Mouse (Mus musculus): Measurements from ENCODE around the gene Pxt1. TPM values are rescaled to one million over a fixed set of nuclear protein-coding genes. Genes with fewer than 3 reads are reported as not detected.

Pxt1 gene
- polyA plus RNA-seq, 1 experiment from 2014 or later = 0.21 TPM

- H3K4me3 ChIP-seq (replicated peaks) = no peak overlapping the region
- H3K4me1 ChIP-seq = peaks cover 21% of the 10 kb centered on the region
- peaks cover 10% of the 10 kb centered on the region; the same call in 1 of the 2 replicates for H3K27me3 ChIP-seq
- WGBS = 85% methylated on average over 7 of the region's 7 CpGs
- no peak overlapping the region for H3K4me2 ChIP-seq
- no peaks in the 10 kb centered on the region for H3K9me3 ChIP-seq (replicated peaks)
- no peak overlapping the region for H3K27ac ChIP-seq
- ATAC-seq (replicated peaks; ENCODE audit: low FRiP score) = no peak
- no peaks in the 10 kb centered on the region for H3K36me3 ChIP-seq
- H3K9ac ChIP-seq = no peak overlapping the region
Observed at GRCm38 (mm10) chr17:28907959-28908358, 35.7 kb downstream of the Pxt1 start.

DNA sequence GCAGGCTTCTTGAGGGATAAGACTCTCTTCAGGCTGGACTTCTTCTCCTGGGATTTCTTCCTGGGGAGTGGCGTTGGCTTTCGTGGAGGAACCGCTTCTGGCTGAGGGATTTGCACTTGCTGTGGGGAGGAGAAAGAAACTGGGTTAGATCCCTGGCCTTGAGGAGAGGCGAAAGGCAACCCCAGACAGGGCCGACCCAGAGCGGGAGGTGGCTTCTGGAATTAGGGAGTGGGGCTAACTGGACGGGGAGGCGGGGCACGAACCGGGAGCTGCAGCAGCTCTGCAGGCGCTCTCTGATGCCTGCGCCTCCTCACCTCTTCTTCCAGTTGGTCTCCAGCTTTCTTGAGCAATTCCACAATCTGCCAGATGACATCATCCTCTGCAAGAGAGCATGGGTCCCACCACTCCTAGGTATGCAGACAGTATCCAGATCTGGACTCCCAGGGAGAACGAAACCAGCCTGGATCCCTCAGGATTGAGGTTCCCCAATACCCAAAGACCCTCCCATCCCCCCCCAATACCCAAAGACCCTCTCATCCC is 38.2 kb downstream of the Pxt1 start:
- no peak for ATAC-seq (replicated peaks; ENCODE audit: low FRiP score)

GRCm38 (mm10) chr17:28904546-28905376 is 38.9 kb downstream of the Pxt1 start:
- Histone ChIP-seq H3K27me3 (peaks cover 10% of the 10 kb centered on the region; the same call in 1 of the 2 replicates), H3K9me3 (replicated peaks) (no peaks in the 10 kb centered on the region; the same call in 1 of the 2 replicates), H3K4me3 (replicated peaks) (no peak overlapping the region), H3K36me3 (no peaks in the 10 kb centered on the region), H3K27ac (no peak overlapping the region), H3K9ac (no peak overlapping the region), H3K4me2 (no peak overlapping the region), H3K4me1 (peaks cover 16% of the 10 kb centered on the region)
- ATAC-seq (replicated peaks; ENCODE audit: low FRiP score) = 0 out of 2 replicates have a peak, but pooled peaks have one; percentile 46
- WGBS = 34% methylated on average over 23 of the region's 23 CpGs

More for the DNA sequence above, 38.2 kb downstream of the Pxt1 start:
- Histone ChIP-seq H3K4me1 (peaks cover 21% of the 10 kb centered on the region), H3K27ac (no peak overlapping the region), H3K4me2 (no peak overlapping the region), H3K36me3 (no peaks in the 10 kb centered on the region), H3K9me3 (replicated peaks) (no peaks in the 10 kb centered on the region; the same call in 1 of the 2 replicates), H3K4me3 (replicated peaks) (no peak overlapping the region), H3K9ac (no peak overlapping the region), H3K27me3 (peaks cover 10% of the 10 kb centered on the region; the same call in 1 of the 2 replicates)
- WGBS = 76% methylated on average over 13 of the region's 13 CpGs

DNA sequence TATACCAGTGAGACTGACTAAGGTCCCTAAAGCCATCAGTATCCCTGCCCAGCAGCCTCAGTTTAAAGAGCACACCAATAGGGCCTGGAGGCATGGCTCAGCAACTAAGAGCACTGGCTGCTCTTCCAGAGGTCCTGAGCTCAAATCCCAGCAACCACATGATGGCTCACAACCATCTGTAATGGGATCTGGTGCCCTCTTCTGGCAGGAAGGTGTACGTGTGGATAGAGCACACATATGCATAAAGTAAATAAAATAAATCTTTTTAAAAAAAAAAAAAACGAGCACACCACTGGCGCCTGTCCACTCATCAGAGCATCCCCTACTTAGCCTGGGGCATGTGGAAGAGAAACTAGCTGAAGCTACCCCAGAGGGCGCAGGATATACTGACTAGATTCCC is 42.1 kb downstream of the Pxt1 start:
- H3K9me3 ChIP-seq (replicated peaks) = no peaks in the 10 kb centered on the region; the same call in 1 of the 2 replicates
- no peak overlapping the region for H3K4me3 ChIP-seq (replicated peaks)
- no peak overlapping the region for H3K27ac ChIP-seq
- H3K36me3 ChIP-seq = no peaks in the 10 kb centered on the region
- no peak for ATAC-seq (replicated peaks; ENCODE audit: low FRiP score)
- H3K4me2 ChIP-seq = no peak overlapping the region
- peaks cover 8% of the 10 kb centered on the region; the same call in 1 of the 2 replicates for H3K4me1 ChIP-seq
- H3K27me3 ChIP-seq = 0 out of 2 replicates have a peak, but pooled peaks cover 5% of the 10 kb centered on the region
- no peak overlapping the region for H3K9ac ChIP-seq
- WGBS = 68% methylated on average over 4 of the region's 4 CpGs

GRCm38 (mm10) chr17:28899427-28899826 is 44.2 kb downstream of the Pxt1 start:
- WGBS = 69% methylated on average over 19 of the region's 19 CpGs
- H3K4me3 ChIP-seq (replicated peaks) = no peak overlapping the region
- no peaks in the 10 kb centered on the region for H3K27me3 ChIP-seq

DNA sequence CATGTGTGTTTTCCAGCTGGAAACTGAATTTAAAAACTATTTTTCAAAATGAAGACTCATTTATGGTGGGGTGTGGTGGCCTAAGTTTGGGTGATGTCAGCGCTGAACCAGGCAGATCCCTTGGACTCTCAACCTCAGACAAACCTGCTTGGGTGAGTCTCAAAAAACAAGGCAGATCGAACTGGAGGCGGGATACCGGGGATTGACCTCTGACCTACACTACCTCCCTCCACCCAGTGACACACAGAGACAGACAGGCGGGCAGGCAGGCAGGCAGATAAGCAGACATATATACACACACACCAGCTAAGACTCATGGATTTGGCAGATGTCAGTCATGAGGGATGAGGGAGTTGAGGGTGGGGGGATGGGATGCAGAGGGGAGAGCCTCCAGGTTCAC is 45.4 kb downstream of the Pxt1 start:
- Histone ChIP-seq H3K4me3 (replicated peaks) (no peak overlapping the region), H3K4me2 (no peak overlapping the region), H3K36me3 (no peaks in the 10 kb centered on the region), H3K9me3 (replicated peaks) (no peaks in the 10 kb centered on the region; the same call in 1 of the 2 replicates), H3K4me1 (no peaks in the 10 kb centered on the region), H3K27ac (no peak overlapping the region), H3K27me3 (no peaks in the 10 kb centered on the region), H3K9ac (no peak overlapping the region)
- no peak for ATAC-seq (replicated peaks; ENCODE audit: low FRiP score)
- WGBS = 78% methylated on average over 5 of the region's 5 CpGs

More at GRCm38 (mm10) chr17:28899427-28899826, 44.2 kb downstream of the Pxt1 start:
- no peaks in the 10 kb centered on the region; the same call in 1 of the 2 replicates for H3K9me3 ChIP-seq (replicated peaks)
- no peak overlapping the region for H3K9ac ChIP-seq
- H3K4me2 ChIP-seq = no peak overlapping the region
- H3K36me3 ChIP-seq = no peaks in the 10 kb centered on the region
- no peaks in the 10 kb centered on the region for H3K4me1 ChIP-seq
- no peak overlapping the region for H3K27ac ChIP-seq
- ATAC-seq (replicated peaks; ENCODE audit: low FRiP score) = no peak

DNA sequence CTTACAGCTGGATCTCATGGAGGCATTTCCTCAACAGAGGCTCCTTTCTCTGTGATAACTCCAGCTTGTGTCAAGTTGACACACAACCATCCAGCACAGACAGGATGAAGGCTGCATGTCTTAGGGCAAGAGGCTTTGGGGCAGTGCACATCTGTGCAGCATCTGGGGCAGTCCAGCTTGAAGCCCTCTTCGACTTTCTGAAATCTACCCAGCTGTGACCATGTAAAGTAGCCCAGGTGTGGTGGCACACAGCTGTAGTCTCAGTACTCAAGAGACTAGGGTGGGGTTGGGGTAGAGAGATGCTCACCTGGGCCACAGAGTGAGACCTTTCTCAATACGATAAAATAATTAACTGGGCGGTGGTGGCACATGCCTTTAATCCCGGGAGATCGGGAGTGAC is 45.8 kb downstream of the Pxt1 start:
- 89% methylated on average over 5 of the region's 5 CpGs for WGBS
- H3K4me1 ChIP-seq = no peaks in the 10 kb centered on the region
- H3K4me3 ChIP-seq (replicated peaks) = no peak overlapping the region
- H3K9ac ChIP-seq = no peak overlapping the region
- no peak for ATAC-seq (replicated peaks; ENCODE audit: low FRiP score)
- no peaks in the 10 kb centered on the region for H3K36me3 ChIP-seq
- no peak overlapping the region for H3K27ac ChIP-seq
- H3K4me2 ChIP-seq = no peak overlapping the region
- H3K9me3 ChIP-seq (replicated peaks) = no peaks in the 10 kb centered on the region; the same call in 1 of the 2 replicates
- H3K27me3 ChIP-seq = no peaks in the 10 kb centered on the region

DNA sequence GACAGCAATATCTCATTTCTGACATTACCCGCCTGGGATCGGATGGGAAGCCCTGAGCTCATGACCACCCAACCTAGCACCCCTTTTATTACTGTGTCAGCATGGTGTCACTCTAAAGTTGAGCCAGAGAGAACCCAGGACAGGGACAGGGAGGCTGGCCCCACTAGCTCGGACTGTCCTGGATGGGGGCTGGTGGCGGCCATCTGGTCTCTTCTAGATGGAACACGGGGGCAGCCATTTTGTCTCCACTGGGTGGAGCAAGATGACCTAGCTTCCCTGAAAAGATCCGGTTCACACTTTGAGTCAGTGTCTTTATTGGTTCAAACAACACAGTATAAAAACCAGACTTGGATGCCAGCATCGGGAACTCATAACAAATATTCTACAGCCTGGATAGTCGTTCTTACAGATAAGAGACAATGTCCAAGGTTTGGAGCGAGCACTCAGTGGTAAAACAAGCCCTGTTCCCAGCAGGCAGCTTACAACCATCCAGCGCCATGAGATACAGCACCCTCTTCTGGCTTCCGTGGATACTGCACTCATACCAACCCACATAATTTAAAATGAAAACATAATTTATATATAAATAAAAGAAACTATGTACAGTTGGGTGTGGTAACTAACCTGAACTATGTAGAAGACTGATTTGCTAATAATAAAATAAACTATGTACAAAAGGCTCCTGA is 47.4 kb downstream of the Pxt1 start:
- 93% methylated on average over 11 of the region's 11 CpGs for WGBS
- H3K4me3 ChIP-seq (replicated peaks) = no peak overlapping the region
- no peak overlapping the region for H3K9ac ChIP-seq
- no peaks in the 10 kb centered on the region for H3K27me3 ChIP-seq
- no peak overlapping the region for H3K27ac ChIP-seq
- no peaks in the 10 kb centered on the region for H3K4me1 ChIP-seq
- H3K9me3 ChIP-seq (replicated peaks) = no peaks in the 10 kb centered on the region
- no peak for ATAC-seq (replicated peaks; ENCODE audit: low FRiP score)
- no peak overlapping the region for H3K4me2 ChIP-seq
- H3K36me3 ChIP-seq = no peaks in the 10 kb centered on the region

GRCm38 (mm10) chr17:28895217-28895875 is 48.3 kb downstream of the Pxt1 start:
- Histone ChIP-seq H3K4me2 (no peak overlapping the region), H3K9ac (no peak overlapping the region), H3K27me3 (no peaks in the 10 kb centered on the region), H3K36me3 (no peaks in the 10 kb centered on the region), H3K4me3 (replicated peaks) (no peak overlapping the region), H3K4me1 (no peaks in the 10 kb centered on the region), H3K27ac (no peak overlapping the region), H3K9me3 (replicated peaks) (no peaks in the 10 kb centered on the region)
- WGBS = 95% methylated on average over 21 of the region's 21 CpGs
- ATAC-seq (replicated peaks; ENCODE audit: low FRiP score) = no peak

- WGBS = 79% methylated on average over 11 of the region's 11 CpGs
- Histone ChIP-seq H3K9me3 (replicated peaks) (0 out of 2 replicates have a peak, but pooled peaks cover 3% of the 10 kb centered on the region), H3K36me3 (no peaks in the 10 kb centered on the region), H3K9ac (no peak overlapping the region), H3K4me2 (no peak overlapping the region), H3K27me3 (no peaks in the 10 kb centered on the region), H3K27ac (no peak overlapping the region), H3K4me3 (replicated peaks) (no peak overlapping the region), H3K4me1 (no peaks in the 10 kb centered on the region)
- ATAC-seq (replicated peaks; ENCODE audit: low FRiP score) = no peak
Observed at GRCm38 (mm10) chr17:28894050-28894767, 49.4 kb downstream of the Pxt1 start.

DNA sequence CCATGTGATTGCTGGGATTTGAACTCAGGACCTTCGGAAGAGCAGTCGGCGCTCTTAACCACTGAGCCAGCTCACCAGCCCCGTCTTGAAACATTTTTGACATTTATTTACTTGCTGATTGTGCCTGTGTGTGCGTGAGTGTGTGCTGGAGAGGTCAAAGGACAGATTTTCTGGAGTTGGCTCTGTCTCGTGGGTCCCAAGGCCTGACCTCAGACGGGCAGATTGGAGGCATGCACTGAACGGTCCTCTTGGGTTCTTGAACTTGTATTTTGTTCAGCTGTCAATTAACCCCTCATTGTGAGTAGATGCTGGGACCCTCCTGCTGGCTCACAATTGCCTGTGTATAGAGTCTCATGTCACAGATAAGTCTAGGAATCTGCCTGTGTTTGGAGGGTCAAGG is 57.4 kb downstream of the Pxt1 start:
- 81% methylated on average over 8 of the region's 8 CpGs for WGBS
- Histone ChIP-seq H3K27me3 (peaks cover 4% of the 10 kb centered on the region; the same call in 1 of the 2 replicates), H3K36me3 (no peaks in the 10 kb centered on the region), H3K4me1 (peaks cover 5% of the 10 kb centered on the region), H3K4me3 (replicated peaks) (no peak overlapping the region), H3K27ac (no peak overlapping the region), H3K9me3 (replicated peaks) (peaks cover 13% of the 10 kb centered on the region), H3K4me2 (no peak overlapping the region), H3K9ac (no peak overlapping the region)
- ATAC-seq (replicated peaks; ENCODE audit: low FRiP score) = no peak

All from kidney, embryonic 15.5 days (tissue).